Mouse (Mus musculus): ENCODE data around the gene 5530401A14Rik. TPM values are rescaled to one million over a fixed set of nuclear protein-coding genes. Genes with fewer than 3 reads are reported as not detected.
A peak's percentile ranks its signal among the peaks of the same experiment; 100 is the strongest.

Gene 5530401A14Rik
- not detected in 2 replicates for total RNA-seq (2021)
- long read RNA-seq, experiment 1, result 0 reads
- long read RNA-seq, experiment 2, result 0 reads

DNA sequence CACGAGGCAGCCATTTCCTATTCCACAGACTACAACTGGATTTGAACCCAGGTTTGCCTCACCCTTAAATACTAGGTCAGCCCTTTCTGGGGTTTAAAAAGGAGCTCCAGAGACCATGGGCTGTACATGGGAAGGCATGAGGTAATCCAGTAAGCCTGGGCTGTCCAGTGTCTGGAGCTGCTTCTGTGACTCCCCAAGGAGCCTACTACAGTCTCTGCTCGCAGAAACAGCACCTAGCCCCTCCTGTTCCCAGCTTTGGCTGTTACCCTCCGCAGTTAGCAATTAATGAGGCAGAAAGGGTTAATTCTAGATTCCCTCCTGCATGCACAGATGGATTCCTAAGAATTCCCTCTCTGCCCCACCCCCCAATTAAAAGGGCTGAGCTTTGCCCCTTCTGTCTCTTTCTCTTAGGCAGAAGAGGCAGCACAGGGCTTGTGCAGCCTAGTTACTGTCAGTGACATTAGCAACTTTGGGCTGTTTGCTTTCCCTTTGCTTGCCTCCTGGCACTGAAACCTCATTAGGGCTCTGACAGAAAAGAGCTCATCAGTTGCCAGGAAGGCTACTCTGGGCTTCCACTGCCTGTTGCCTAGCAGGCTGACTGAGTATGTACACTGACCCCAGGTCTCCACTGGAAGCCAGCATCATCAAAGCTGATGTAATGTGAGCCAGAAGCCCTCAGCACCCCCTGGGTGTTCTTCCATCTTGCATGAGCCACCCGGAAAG lies at the start of gene 5530401A14Rik:
TSS of gene 5530401A14Rik (plus strand) at position 424 of the 723 bp plus-strand sequence.
- peak; percentile 14 for DNase-seq

GRCm38 (mm10) chr11:81814816-81815215 lies 45.7 kb upstream of the 5530401A14Rik start:
- peak; percentile 52 for DNase-seq

- no peak for DNase-seq
Observed at GRCm38 (mm10) chr11:81816531-81816930, 43.9 kb upstream of the 5530401A14Rik start.

- DNase-seq, result no peak
Observed at GRCm38 (mm10) chr11:81832381-81832780, 28.1 kb upstream of the 5530401A14Rik start.

GRCm38 (mm10) chr11:81838426-81838825 lies 22.0 kb upstream of the 5530401A14Rik start:
- no peak for DNase-seq

- DNase-seq, result no peak
Observed at GRCm38 (mm10) chr11:81841001-81841400, 19.5 kb upstream of the 5530401A14Rik start.

- peak; percentile 40 for DNase-seq
Observed at GRCm38 (mm10) chr11:81845010-81845685, 15.3 kb upstream of the 5530401A14Rik start.

DNA sequence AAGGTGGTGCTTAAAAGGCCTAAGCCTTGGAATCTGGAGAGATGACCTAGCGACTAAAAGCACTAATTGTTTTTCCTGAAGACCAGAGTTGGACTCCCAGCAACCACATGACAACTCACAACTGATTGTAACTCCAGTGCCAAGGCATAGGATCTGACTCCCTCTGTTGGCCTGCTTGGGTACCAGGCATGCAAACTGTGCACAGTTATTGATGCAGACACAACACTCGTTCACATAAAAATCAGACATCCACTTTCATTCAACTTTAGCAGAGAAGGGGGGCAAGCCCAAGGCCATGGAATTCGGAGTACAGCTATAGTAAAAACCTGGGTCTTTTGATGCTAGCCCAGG lies 14.8 kb upstream of the 5530401A14Rik start:
- DNase-seq, result no peak

- DNase-seq, result no peak
Observed at GRCm38 (mm10) chr11:81847773-81848490, 12.5 kb upstream of the 5530401A14Rik start.

DNA sequence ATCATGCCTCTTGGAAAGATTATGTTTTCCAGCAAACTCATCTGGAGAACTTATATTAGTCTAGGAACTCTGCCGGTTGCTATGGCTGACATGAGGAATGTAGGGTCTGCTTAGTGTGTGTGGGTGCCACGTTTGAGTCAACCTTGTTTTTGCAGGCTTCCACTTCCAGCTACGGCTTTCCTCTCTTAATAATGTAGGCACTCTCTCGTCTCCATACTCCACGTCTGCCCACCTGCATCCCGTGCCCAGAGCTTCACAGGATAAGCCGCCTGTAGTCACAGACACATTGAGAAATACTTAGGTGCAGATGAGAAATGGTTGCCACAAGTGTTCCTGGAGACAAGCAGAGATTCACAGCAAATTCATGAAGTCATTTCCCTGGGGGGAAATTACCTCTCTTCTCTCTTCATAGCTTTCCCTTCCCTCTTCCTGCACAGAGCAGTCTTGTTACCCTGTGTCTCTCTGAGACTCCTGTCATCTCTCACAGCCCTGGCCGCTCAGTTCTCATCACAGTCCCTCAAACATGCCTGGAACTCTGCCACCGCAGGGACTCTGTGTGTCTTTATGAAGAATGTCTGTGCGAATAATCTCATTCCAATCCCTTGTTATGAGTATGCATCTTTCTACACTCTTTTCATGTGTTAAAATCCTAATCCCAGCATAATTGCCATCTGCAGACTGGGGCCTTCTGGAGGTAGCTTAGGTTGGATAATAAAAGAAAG lies 5.3 kb downstream of the 5530401A14Rik start:
- no peak for DNase-seq

- DNase-seq, result peak; percentile 10
Observed at GRCm38 (mm10) chr11:81871506-81872213, 11.2 kb downstream of the 5530401A14Rik start.

DNA sequence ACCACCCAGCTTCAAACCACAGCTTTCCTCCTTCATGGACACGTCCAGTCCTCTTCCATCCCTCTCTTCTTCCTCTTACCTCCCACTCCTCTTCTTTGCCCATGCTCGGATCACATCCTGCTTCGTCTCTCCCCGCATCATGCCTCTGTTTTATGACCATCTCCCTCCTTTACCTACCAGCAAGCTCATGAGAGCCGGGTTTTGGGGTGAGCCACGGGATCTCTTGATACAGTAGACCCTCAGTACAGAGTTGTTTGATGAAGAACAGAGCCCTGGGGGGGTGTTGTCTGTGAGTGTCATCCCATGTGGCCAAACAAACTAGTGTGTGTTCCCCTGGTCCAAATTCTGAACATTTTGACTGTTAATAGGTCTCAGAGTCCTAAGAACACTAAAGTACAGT lies 36.0 kb downstream of the 5530401A14Rik start:
- no peak for DNase-seq

DNA sequence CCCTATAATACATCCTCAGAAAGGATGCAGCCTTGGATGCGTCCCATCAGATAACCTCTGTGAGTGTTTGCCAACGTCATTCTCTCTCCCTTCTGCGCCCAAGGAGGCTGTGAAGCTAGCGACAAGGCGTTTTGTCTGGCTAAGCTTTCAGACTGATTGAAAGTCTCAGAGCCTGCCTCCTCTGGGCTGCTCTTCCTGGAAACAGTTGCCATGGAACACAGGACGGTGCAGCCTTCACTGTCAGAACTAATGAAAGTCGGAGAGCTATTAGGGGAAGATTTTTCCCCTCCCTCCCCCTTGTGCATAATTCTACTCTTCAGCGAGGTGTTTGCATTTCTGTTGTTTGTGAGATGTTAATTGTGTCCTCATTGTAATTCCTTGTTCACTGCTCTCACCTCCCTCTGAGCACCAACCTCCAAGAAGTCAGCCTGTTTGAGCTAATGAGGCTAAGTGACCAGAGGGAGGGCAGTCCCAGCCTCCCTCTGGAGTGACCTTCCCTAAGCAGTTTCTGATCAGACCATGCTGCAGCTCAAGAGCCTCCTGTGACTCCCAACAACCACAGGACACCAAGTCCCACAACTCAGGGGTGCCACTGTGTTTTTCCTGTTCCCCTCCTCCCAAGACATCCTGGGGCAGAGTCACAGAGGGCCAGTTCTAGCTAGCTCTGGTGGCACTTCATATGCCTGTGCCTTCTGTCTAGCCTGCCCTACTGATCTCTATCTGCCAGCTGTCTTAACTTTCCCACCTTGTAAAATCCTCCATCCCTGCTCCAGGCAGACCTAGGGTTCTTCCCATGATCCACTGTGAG lies 37.3 kb downstream of the 5530401A14Rik start:
- DNase-seq, result peak; percentile 71

DNA sequence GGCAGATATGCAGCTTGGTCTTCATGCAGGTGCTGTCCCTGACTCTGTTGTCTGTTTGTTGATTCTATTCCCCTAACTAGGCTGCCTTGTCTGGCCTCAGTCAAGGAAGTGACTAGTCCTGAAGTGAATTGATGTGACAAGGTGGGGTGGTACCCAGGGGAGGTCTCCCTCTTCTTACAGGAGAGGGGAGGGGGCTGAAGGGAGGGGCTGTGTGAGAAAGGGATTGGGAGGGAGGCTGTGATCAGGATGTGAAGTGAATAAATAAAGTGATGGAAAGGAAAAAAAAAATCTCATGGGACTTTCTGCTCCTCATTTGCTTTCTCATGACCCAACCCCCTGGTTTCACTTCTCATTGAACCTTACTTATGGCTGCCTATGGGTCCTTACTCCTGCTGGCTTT lies 41.8 kb downstream of the 5530401A14Rik start:
- no peak for DNase-seq

DNA sequence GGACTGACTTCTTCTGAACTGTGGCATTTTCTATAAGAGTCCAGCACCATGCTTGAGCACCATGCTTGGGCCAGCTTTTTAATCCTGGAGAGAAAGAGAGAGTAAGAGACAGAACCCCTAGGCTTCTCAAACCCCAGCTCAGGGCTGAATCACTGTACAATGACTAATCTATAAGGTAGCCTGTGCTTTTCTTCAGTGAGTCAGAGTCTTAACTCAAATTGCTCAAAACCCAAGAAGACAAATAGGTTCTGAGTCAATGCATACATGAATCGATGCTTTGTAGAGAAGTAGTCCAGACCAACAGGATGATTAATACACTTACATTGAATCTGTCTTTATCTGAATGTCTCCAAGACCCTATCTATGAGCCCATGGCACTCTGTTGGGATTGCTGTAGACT lies 48.3 kb downstream of the 5530401A14Rik start:
- no peak for DNase-seq

GRCm38 (mm10) chr11:81909397-81909894 lies 49.0 kb downstream of the 5530401A14Rik start:
- DNase-seq, result no peak

- no peak for DNase-seq
Observed at GRCm38 (mm10) chr11:81913071-81913470, 52.6 kb downstream of the 5530401A14Rik start.

DNA sequence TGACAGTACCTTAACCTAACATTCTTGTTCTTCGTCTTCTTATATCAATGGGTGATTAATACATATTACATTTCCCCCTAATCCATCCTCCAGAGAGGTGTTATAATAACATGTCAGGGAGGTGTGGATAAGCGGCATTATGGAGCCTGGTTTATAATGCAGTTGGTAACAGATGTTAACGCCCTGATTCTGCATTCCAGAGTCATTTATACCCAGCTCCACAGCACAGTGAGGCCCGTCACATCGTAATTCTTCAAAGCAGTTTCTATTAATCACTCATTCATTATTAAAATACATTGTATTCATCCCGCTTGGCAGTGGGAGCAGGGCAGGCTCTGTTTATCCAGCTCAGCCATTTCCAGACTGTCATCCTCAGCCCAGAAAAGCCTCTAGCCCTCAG lies 55.0 kb downstream of the 5530401A14Rik start:
- DNase-seq, result no peak

DNA sequence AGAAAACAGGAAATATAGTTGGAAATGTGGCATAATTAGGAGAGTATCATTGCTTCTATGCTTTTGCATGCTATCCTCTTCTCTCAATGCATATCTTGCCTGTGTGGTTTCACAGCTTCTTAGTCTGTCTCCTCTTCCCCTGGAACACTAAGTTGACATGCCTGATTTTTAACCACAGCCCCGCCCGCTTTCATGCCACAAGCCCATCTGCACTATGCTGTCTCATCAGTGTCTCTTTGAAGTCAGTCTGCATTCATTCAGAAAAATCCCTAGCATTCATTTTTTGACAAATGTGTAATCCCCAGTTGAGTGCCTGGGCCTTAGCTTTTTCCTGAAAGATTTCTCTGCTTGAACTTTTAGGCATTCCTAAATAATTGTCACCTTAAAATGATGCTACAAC lies 62.6 kb downstream of the 5530401A14Rik start:
- no peak for DNase-seq

- DNase-seq, result no peak
Observed at GRCm38 (mm10) chr11:81923626-81924025, 63.2 kb downstream of the 5530401A14Rik start.

- no peak for DNase-seq
Observed at GRCm38 (mm10) chr11:81926393-81926792, 65.9 kb downstream of the 5530401A14Rik start.
